In the genomic region with DNA sequence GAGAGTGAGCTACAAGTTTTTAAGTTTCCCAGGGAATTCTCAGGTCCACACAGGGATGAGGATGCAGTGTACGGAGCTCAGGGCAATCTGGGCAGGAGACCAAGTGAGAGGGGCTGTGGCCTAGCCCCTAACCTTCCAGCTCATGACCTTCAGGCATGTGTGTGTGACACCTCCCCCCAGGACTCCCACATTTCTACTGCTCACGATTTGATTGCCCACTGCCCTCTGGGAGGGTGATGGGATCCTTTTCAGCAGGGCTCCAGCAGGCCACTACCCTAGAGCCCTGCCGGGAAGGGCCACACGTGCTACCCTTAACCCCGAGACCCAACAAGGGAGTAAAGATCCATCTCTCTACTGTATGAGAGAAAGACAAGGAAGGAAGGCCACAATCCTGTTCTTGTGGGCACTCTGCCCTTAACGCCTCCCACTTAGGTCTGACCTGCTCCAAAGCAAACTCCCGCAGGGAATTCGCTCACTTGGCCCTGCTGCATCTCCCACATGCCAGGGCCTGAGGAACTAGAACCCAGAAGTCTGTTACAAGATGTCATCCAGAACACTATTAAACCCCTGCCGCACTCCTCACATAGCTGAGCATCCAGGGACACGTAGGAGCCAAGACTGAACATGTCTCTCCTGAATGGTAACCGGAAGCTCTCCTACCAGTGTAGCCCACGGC, we compare ENCODE assay signal across 17 mouse cellular contexts. TPM values are rescaled to one million over a fixed set of nuclear protein-coding genes. Genes with fewer than 3 reads are reported as not detected.
DNase-seq lines count a peak whose midpoint lies in the region; ATAC-seq lines count a peak whose summit lies in the region.
"Had no signal": no experiment of that assay in that cellular context is flagged by ENCODE, and none has a peak within 500 bp of the region (broad histone marks: within the 10 kb centered on the region; RNA-seq: fewer than 3 reads in every experiment).

No protein-coding gene starts in this region.

- peaks cover 20% of the 10 kb centered on the region for H3K36me3 ChIP-seq in kidney, embryonic 15.5 days
- no peaks in the 10 kb centered on the region for H3K36me3 ChIP-seq in intestine, embryonic 16.5 days (ENCODE audit: control insufficient read depth, insufficient read depth, low read length)

- H3K4me1 ChIP-seq in kidney, embryonic 15.5 days = peaks cover 62% of the 10 kb centered on the region
- peaks cover 22% of the 10 kb centered on the region for H3K4me1 ChIP-seq in intestine, embryonic 16.5 days (ENCODE audit: control insufficient read depth, insufficient read depth, low read length)

- no peak for ATAC-seq in kidney, embryonic 15.5 days (replicated peaks; ENCODE audit: low FRiP score)
- ATAC-seq in intestine, embryonic 16.5 days = peak; percentile 12; the same call in 1 of the 2 replicates
- no peak for ATAC-seq in erythroid progenitor cell, adult 5-6 weeks (replicated peaks; ENCODE audit: low FRiP score, poor library complexity, severe bottlenecking)
- ATAC-seq: hindbrain, postnatal 0 days; lung, postnatal 0 days had no signal

- H3K4me3 ChIP-seq in kidney, embryonic 15.5 days (replicated peaks) = no peak overlapping the region
- no peak overlapping the region for H3K4me3 ChIP-seq in intestine, embryonic 16.5 days (ENCODE audit: low read length)
- H3K4me3 ChIP-seq: forebrain, embryonic 12.5 days; limb, embryonic 13.5 days; midbrain, embryonic 10.5 days had no signal

- peak; percentile 32 for DNase-seq in adrenal gland, postnatal 25 days
- no peak for DNase-seq in adrenal gland, postnatal 4 days (ENCODE audit: low spot score in 2 of 2)
- no peak for DNase-seq in kidney, postnatal 25 days
- peak; percentile 46 to 52 for DNase-seq in cerebellum, postnatal 10 days
- DNase-seq in left cerebral cortex, adult 11 months (ENCODE audit: low spot score) = no peak
- DNase-seq: adrenal gland, adult 8-10 months; embryo, embryonic 11 days; right cerebral cortex, postnatal 14 days had no signal

- no peaks in the 10 kb centered on the region for H3K9me3 ChIP-seq in kidney, embryonic 15.5 days (replicated peaks)
- H3K9me3 ChIP-seq in intestine, embryonic 16.5 days (ENCODE audit: control insufficient read depth, low read length) = no peaks in the 10 kb centered on the region
- H3K9me3 ChIP-seq: forebrain, embryonic 12.5 days; limb, embryonic 13.5 days; midbrain, embryonic 10.5 days had no signal

- H3K4me2 ChIP-seq in kidney, embryonic 15.5 days = no peak overlapping the region
- no peak overlapping the region for H3K4me2 ChIP-seq in intestine, embryonic 16.5 days (ENCODE audit: low read depth, low read length)
- H3K4me2 ChIP-seq: forebrain, embryonic 12.5 days; limb, embryonic 13.5 days had no signal

- no peak overlapping the region for H3K9ac ChIP-seq in kidney, embryonic 15.5 days
- H3K9ac ChIP-seq in intestine, embryonic 16.5 days (ENCODE audit: low read depth, low read length) = no peak overlapping the region
- H3K9ac ChIP-seq: forebrain, embryonic 12.5 days; limb, embryonic 13.5 days had no signal

- 77% methylated on average over 12 of the region's 12 CpGs for WGBS in kidney, embryonic 15.5 days
- 81% methylated on average over 12 of the region's 12 CpGs for WGBS in intestine, embryonic 16.5 days

- H3K27ac ChIP-seq in kidney, embryonic 15.5 days = peak overlapping the region; percentile 64; the same call in 1 of the 2 replicates
- H3K27ac ChIP-seq in intestine, embryonic 16.5 days (ENCODE audit: low read length) = no peak overlapping the region
- H3K27ac ChIP-seq: hindbrain, postnatal 0 days; limb, embryonic 13.5 days; midbrain, embryonic 10.5 days had no signal

- H3K27me3 ChIP-seq in kidney, embryonic 15.5 days = no peaks in the 10 kb centered on the region
- H3K27me3 ChIP-seq in intestine, embryonic 16.5 days (replicated peaks; ENCODE audit: control insufficient read depth, insufficient read depth, low read length) = no peaks in the 10 kb centered on the region
- H3K27me3 ChIP-seq: forebrain, embryonic 12.5 days; limb, embryonic 13.5 days had no signal

RNA-seq across cellular contexts. Expression of a gene that starts 24.9 kb away (rescaled TPM):
- 181 and 186 TPM in 2 replicates for total RNA-seq in adrenal gland, postnatal 25 days (2021)
- total RNA-seq in adrenal gland, postnatal 4 days (2021) = 100 to 1,000 TPM; 205 to 210 TPM
- 99.9 and 104 TPM in 2 replicates for polyA plus RNA-seq in kidney, embryonic 15.5 days (2015; fragmentation: Nextera tagmentation; extraction: Ambion mirVana)
- polyA plus RNA-seq in intestine, embryonic 16.5 days (2015; fragmentation: Nextera tagmentation; extraction: Ambion mirVana) = 47.3 and 47.6 TPM in 2 replicates
- total RNA-seq in erythroid progenitor cell, adult 5-6 weeks (2015; ENCODE audit: low replicate concordance) = 1.7 and 13.3 TPM in 2 replicates
- 0.13 and 3.7 TPM in 2 replicates for total RNA-seq in erythroid progenitor cell, adult 5-6 weeks (2017; ENCODE audit: low replicate concordance)
- total RNA-seq: granulocyte monocyte progenitor cell, adult 5-6 weeks had no signal

RNA-seq across cellular contexts. Expression of a gene that starts 25.9 kb away (rescaled TPM):
- 69.9 and 80.6 TPM in 2 replicates for total RNA-seq in adrenal gland, postnatal 25 days (2021)
- total RNA-seq in adrenal gland, postnatal 4 days (2021) = 10 to 100 TPM; 86.7 to 94.1 TPM
- polyA plus RNA-seq in kidney, embryonic 15.5 days (2015; fragmentation: Nextera tagmentation; extraction: Ambion mirVana) = 114 and 117 TPM in 2 replicates
- polyA plus RNA-seq in intestine, embryonic 16.5 days (2015; fragmentation: Nextera tagmentation; extraction: Ambion mirVana) = 78.3 and 80.2 TPM in 2 replicates
- 2.9 and 3.8 TPM in 2 replicates for total RNA-seq in erythroid progenitor cell, adult 5-6 weeks (2015; ENCODE audit: low replicate concordance)
- total RNA-seq in erythroid progenitor cell, adult 5-6 weeks (2017; ENCODE audit: low replicate concordance) = 3.5 and 8.5 TPM in 2 replicates

Comparison
In these comparisons a context has a peak if more than half of its experiments do, and no peak if none do; other contexts are left out.
1. DNase-seq: peak in adrenal gland, postnatal 25 days (single experiment) and cerebellum, postnatal 10 days (2 of 2); none in adrenal gland, postnatal 4 days (0 of 2), kidney, postnatal 25 days (0 of 2) and left cerebral cortex, adult 11 months (single experiment).
2. RNA of a gene that starts 24.9 kb away (total RNA-seq): 205 to 210 TPM in adrenal gland, postnatal 4 days and 181 to 186 TPM in adrenal gland, postnatal 25 days; 0.13 to 13.3 TPM in erythroid progenitor cell, adult 5-6 weeks; every median in the first group is over 10 times any median in the second.